Mouse (Mus musculus) heart, adult 2 months (tissue): ENCODE data around the gene Mxi1.

Experiments used
- CTCF ChIP-seq: fragments of 200-600 bp; IDR thresholded peaks from 2 replicates; pipeline ENCODE4 v1.8.1; 2022; ENCODE audit warnings: antibody characterized with exemption, mild to moderate bottlenecking, moderate library complexity
- POLR2A ChIP-seq: fragments of 200-500 bp; IDR thresholded peaks from 2 replicates; pipeline ENCODE4 v1.6.1; 2011; ENCODE audit warnings: mild to moderate bottlenecking, low read depth, low read length, control low read depth; ENCODE audit not compliant: insufficient read depth

GRCm38 (mm10) chr19:53389417-53389816 is 79.1 kb downstream of the Mxi1 start:
- no peak for TF ChIP-seq POLR2A
- TF ChIP-seq CTCF = no peak
